Mouse (Mus musculus) splenic B cell, adult 2 months (primary cell): ENCODE data around the gene Slc1a6.
"Not testable (repeated sequence)": the region's sequence is repeated elsewhere in the genome, so short reads cannot be mapped to it uniquely, and the experiment has no call there.

ENCODE experiments used
- DNase-seq: peaks from one replicate; pipeline ENCODE4 v3.0.0-alpha.2; 2011; ENCODE audit warnings: low read depth, low spot score
- H3K27me3 ChIP-seq: 2 replicates; pipeline ENCODE4 v1.6.1; 2012; ENCODE audit warnings: mild to moderate bottlenecking, low read length, moderate library complexity, mixed read lengths; ENCODE audit not compliant: control insufficient read depth, poor library complexity, insufficient read depth, severe bottlenecking
- H3K36me3 ChIP-seq: 2 replicates; pipeline ENCODE4 v1.6.1; 2012; ENCODE audit warnings: mild to moderate bottlenecking, low read length, moderate library complexity, mixed read lengths; ENCODE audit not compliant: control insufficient read depth, poor library complexity, insufficient read depth, severe bottlenecking

Slc1a6 gene

GRCm38 (mm10) chr10:78801449-78801848 lies 21.2 kb downstream of the Slc1a6 start:
- no peaks in the 10 kb centered on the region for H3K36me3 ChIP-seq

GRCm38 (mm10) chr10:78812358-78813060 lies 32.2 kb downstream of the Slc1a6 start:
- H3K36me3 ChIP-seq: no peaks in the 10 kb centered on the region
- DNase-seq: no peak
- no peaks in the 10 kb centered on the region for H3K27me3 ChIP-seq

More at GRCm38 (mm10) chr10:78801449-78801848, 21.2 kb downstream of the Slc1a6 start:
- H3K27me3 ChIP-seq: no peaks in the 10 kb centered on the region
- no peak for DNase-seq

GRCm38 (mm10) chr10:78840456-78840855 lies 60.2 kb downstream of the Slc1a6 start:
- not testable (repeated sequence) for H3K36me3 ChIP-seq, DNase-seq

GRCm38 (mm10) chr10:78852066-78852465 lies 71.8 kb downstream of the Slc1a6 start, which contains the start of gene Olfr1356:
Olfr1356 (minus strand) TSS chr10:78852166.
- Histone ChIP-seq H3K27me3 (no peaks in the 10 kb centered on the region), H3K36me3 (no peaks in the 10 kb centered on the region)
- no peak for DNase-seq

More at GRCm38 (mm10) chr10:78840456-78840855, 60.2 kb downstream of the Slc1a6 start:
- not testable (repeated sequence) for H3K27me3 ChIP-seq
